Mouse (Mus musculus): ENCODE measurements around the gene Atg2a. TPM values are rescaled to one million over a fixed set of nuclear protein-coding genes. Genes with fewer than 3 reads are reported as not detected.
"Not testable (repeated sequence)": the region's sequence is repeated elsewhere in the genome, so short reads cannot be mapped to it uniquely, and the experiment has no call there.

Gene Atg2a
- polyA plus RNA-seq, 1 experiment from 2014 or later = 9.9 TPM

- Histone ChIP-seq H3K27ac (no peak overlapping the region), H3K4me3 (ENCODE audit: inconsistent target) (no peak overlapping the region), H3K79me2 (ENCODE audit: inconsistent target) (no peaks in the 10 kb centered on the region), H3K36me3 (ENCODE audit: inconsistent target) (no peaks in the 10 kb centered on the region)
- WGBS (ENCODE audit: missing documents) = 25% methylated on average over 5 of the region's 5 CpGs
Observed at GRCm38 (mm10) chr19:6304787-6305516, 63.5 kb downstream of the Atg2a start.

DNA sequence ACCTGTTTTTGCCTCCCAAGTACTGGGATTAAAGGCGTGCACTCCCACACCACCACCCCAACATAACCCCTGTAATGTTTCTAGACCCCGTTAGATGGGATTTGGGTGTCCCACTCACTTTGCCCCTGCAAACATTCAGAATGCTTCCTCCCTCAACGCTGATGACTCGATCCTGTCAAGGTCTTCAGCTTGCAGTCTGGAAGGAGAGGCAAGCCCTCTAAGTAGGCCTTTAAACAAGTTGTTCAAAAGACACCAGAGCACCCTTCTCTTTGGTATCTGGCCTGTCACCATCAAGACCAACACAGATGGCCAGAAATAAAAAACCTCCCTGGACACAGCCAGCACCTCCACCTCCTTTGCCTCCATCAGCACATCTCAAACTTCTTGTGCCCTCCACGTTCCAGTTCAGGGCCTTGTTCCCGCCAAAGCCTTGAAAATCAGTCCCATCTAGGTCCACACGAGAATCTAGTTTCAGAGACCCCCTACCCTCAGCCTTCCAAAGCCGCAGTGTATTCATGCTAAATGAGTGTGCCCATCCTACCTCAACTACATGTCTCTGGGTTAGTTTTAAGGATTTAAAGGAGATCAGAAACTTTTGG, 64.1 kb downstream of the Atg2a start:
- Histone ChIP-seq H3K4me3 (ENCODE audit: inconsistent target) (peak overlapping the region; percentile 17; the same call in 1 of the 2 replicates), H3K79me2 (ENCODE audit: inconsistent target) (no peaks in the 10 kb centered on the region), H3K36me3 (ENCODE audit: inconsistent target) (no peaks in the 10 kb centered on the region), H3K27ac (peak overlapping the region; percentile 29; the same call in 1 of the 2 replicates)
- WGBS (ENCODE audit: missing documents) = 79% methylated on average over 8 of the region's 8 CpGs

DNA sequence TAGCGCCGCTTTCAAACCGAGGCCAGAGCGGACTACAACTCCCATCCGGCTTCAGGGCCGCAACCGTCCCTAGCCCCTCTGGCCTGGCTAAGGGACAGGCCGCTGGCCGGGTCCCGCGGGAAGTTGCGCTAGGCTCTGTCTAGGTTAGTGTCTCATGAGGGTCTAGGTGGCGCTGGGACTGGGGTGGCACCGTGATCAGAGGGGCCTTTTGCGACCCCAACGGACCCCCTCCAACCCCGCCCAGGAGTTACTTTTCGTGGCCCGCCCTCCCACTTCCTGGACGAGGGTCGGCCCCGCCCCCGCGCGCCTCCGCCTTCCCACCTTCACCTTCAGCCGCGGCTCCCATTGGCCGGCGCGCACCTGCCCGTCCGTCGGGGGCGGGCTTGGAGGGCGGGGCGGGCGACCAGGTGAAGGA, 64.7 kb downstream of the Atg2a start, which contains the start of gene Cdc42bpg:
Gene Cdc42bpg, plus strand, starts transcription at position 320 of the 415 bp plus-strand sequence.
- H3K4me3 ChIP-seq (ENCODE audit: inconsistent target) = peak within 1 kb of the TSS; percentile 17
- no peaks in the 10 kb centered on the region for H3K36me3 ChIP-seq (ENCODE audit: inconsistent target)
- WGBS (ENCODE audit: missing documents) = 5% methylated on average over 28 of the region's 38 CpGs
- H3K79me2 ChIP-seq (ENCODE audit: inconsistent target) = no peaks in the 10 kb centered on the region
- H3K27ac ChIP-seq = peak within 1 kb of the TSS; percentile 29; the same call in 1 of the 2 replicates

DNA sequence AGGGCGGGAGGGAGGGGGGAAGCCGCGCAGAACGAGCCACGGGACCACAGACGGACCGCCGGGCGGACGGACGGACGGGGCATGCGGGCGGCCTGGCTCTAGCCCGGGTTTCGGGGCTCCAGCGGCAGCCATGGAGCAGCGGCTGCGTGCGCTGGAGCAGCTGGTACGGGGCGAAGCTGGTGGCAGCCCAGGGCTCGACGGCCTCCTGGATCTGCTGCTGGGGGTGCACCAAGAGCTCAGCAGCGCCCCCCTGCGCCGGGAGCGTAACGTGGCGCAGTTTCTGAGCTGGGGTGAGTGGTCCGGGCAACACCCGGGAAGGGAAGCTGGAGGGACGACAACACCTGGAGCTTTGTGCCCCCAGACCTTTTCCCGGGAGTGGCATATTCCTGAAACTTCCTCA, 65.1 kb downstream of the Atg2a start:
- Histone ChIP-seq H3K79me2 (ENCODE audit: inconsistent target) (no peaks in the 10 kb centered on the region), H3K36me3 (ENCODE audit: inconsistent target) (no peaks in the 10 kb centered on the region), H3K27ac (no peak overlapping the region), H3K4me3 (ENCODE audit: inconsistent target) (peak overlapping the region; percentile 16)
- WGBS (ENCODE audit: missing documents) = under 1% methylated on average over 28 of the region's 34 CpGs

DNA sequence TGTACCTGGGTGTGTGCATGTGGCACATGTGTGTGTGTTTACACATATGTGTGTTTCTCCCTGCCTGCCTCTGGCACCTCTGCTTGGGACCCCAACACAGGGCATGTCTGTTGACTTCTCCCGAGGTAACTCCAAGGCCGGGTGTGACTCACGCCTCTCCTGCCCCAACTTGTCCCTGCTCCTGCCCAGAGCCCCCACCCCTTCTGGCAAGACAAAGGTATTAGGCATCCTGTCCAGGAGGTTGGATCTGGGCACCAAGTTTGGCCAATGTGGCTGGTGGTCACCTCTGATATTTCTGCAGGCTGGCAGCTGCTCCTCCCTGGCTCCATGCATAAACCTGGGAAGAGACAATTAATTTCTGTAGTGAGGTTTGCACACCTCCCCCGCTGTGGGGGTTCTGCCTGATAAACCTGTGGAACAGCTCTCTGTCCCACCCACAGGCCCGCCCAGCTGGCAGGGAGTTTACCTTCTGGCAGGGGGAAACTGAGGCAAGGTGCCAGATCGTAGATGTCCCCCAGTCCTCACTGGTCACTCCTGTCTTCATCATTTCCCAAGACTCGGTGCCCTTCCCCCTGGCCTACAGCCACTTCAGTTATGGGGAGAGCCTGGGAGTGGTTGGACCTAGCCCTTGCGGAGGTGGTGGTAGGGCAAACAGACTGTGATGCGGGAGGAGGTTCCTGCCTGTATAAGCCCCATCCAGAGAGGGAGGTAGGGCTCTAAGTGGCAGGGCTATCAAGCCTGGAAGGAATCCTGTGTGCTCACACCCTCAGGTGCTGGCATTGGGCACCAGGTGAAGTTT, 66.5 kb downstream of the Atg2a start:
- H3K79me2 ChIP-seq (ENCODE audit: inconsistent target) = no peaks in the 10 kb centered on the region
- 95% methylated on average over 8 of the region's 9 CpGs for WGBS (ENCODE audit: missing documents)
- H3K27ac ChIP-seq = no peak overlapping the region
- no peaks in the 10 kb centered on the region for H3K36me3 ChIP-seq (ENCODE audit: inconsistent target)
- no peak overlapping the region for H3K4me3 ChIP-seq (ENCODE audit: inconsistent target)

DNA sequence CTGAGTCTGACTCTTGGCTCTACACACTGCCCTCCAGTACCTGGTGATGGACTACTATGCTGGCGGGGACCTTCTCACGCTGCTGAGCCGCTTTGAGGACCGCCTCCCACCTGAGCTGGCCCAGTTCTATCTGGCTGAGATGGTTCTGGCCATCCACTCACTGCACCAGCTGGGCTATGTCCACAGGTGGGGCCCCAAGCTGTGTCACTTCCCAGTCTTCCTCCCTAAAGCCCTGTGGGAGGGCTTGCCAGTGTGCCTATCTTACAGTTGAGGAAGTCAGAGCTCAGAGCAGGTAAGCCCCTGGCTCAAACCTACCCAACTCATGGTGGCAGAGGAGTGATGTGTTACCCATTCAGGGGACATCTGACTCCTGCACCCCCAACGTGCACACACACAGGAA, 68.7 kb downstream of the Atg2a start:
- H3K79me2 ChIP-seq (ENCODE audit: inconsistent target) = no peaks in the 10 kb centered on the region
- no peak overlapping the region for H3K4me3 ChIP-seq (ENCODE audit: inconsistent target)
- WGBS (ENCODE audit: missing documents) = 94% methylated on average over 5 of the region's 5 CpGs
- H3K27ac ChIP-seq = no peak overlapping the region
- no peaks in the 10 kb centered on the region for H3K36me3 ChIP-seq (ENCODE audit: inconsistent target)

DNA sequence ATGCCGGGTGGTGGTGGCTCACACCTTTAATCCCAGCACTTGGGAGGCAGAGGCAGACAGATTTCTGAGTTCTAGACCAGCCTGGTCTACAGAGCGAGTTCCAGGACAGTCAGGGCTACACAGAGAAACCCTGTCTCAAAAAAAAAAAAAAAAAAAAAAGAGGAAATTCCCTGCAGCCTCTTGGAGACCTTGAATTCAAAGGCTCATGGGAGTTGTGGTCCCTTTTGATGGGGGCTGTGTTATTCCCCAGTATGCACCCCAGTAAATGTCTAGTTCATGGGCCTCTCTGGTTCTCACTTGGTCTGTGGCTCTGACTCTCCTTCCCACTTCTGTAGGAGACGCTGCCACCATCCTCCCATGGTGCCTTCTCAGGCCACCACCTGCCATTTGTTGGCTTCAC, 70.3 kb downstream of the Atg2a start:
- H3K36me3 ChIP-seq (ENCODE audit: inconsistent target); H3K4me3 ChIP-seq (ENCODE audit: inconsistent target); H3K79me2 ChIP-seq (ENCODE audit: inconsistent target); H3K27ac ChIP-seq: not testable (repeated sequence)
- WGBS (ENCODE audit: missing documents) = 90% methylated on average over 3 of the region's 3 CpGs

Other genes with a start within 250 kb of the Atg2a start
- gene Capn1, start 225.8 kb upstream of the Atg2a start, polyA plus RNA-seq (2018) = 49.5 to 59.9 TPM (median 56.3 TPM) in 3 replicates
- gene Syvn1, start 195.1 kb upstream of the Atg2a start, polyA plus RNA-seq (2018) = 32.9 to 40.2 TPM (median 33.2 TPM) in 3 replicates
- gene Mrpl49, start 183.9 kb upstream of the Atg2a start, polyA plus RNA-seq (2018) = 21.9 to 37.4 TPM (median 33.3 TPM) in 3 replicates
- 767 to 1,640 TPM (median 1,335 TPM) in 3 replicates for gene Fau, start 183.8 kb upstream of the Atg2a start, polyA plus RNA-seq (2018)
- 4.0 to 21.8 TPM (median 18.1 TPM) in 3 replicates for gene Znhit2, start 180.5 kb upstream of the Atg2a start, polyA plus RNA-seq (2018)
- 4.6 to 21.1 TPM (median 17.5 TPM) in 3 replicates for gene Tm7sf2, start 173.3 kb upstream of the Atg2a start, polyA plus RNA-seq (2018)
- 20.2 to 48.8 TPM (median 37.7 TPM) in 3 replicates for gene Vps51, start 164.4 kb upstream of the Atg2a start, polyA plus RNA-seq (2018)
- not detected in 3 replicates for gene Tmem262, start 161.6 kb upstream of the Atg2a start, polyA plus RNA-seq (2018)
- gene Gm28374, start 159.4 kb upstream of the Atg2a start, polyA plus RNA-seq (2018) = 0.26 TPM in 1 of 3 replicates, not detected in the others
- 28.7 to 39.1 TPM (median 33.7 TPM) in 3 replicates for gene Zfpl1, start 156.7 kb upstream of the Atg2a start, polyA plus RNA-seq (2018)
- gene Cdca5, start 156.7 kb upstream of the Atg2a start, polyA plus RNA-seq (2018) = 1.4 to 7.1 TPM (median 2.5 TPM) in 3 replicates
- gene AC131692.1, start 147.2 kb upstream of the Atg2a start, polyA plus RNA-seq (2018) = 0.29 TPM in 1 of 3 replicates, not detected in the others
- gene Naaladl1, start 135.9 kb upstream of the Atg2a start, polyA plus RNA-seq (2018) = not detected in 3 replicates
- 1.4 to 11.0 TPM (median 6.6 TPM) in 3 replicates for gene Sac3d1, start 123.0 kb upstream of the Atg2a start, polyA plus RNA-seq (2018)
- 28.8 to 41.8 TPM (median 33.8 TPM) in 3 replicates for gene Snx15, start 113.4 kb upstream of the Atg2a start, polyA plus RNA-seq (2018)
- 5.7 to 15.6 TPM (median 5.9 TPM) in 3 replicates for gene Batf2, start 100.7 kb upstream of the Atg2a start, polyA plus RNA-seq (2018)
- gene Arl2, start 100.1 kb upstream of the Atg2a start, polyA plus RNA-seq (2018) = 24.6 to 32.9 TPM (median 27.4 TPM) in 3 replicates
- 0.11 TPM in 1 of 3 replicates, not detected in the others for gene Majin, start 57.3 kb upstream of the Atg2a start, polyA plus RNA-seq (2018)
- gene Gpha2, start 15.3 kb upstream of the Atg2a start, polyA plus RNA-seq (2018) = not detected in 3 replicates
- 11.2 to 16.0 TPM (median 14.6 TPM) in 3 replicates for gene Ppp2r5b, start 5.8 kb upstream of the Atg2a start, polyA plus RNA-seq (2018)
- 42.9 to 146 TPM (median 81.6 TPM) in 3 replicates for gene Ehd1, start 35.1 kb downstream of the Atg2a start, polyA plus RNA-seq (2018)
- gene Cdc42bpg, start 64.8 kb downstream of the Atg2a start, polyA plus RNA-seq (2018) = 1.3 to 3.5 TPM (median 2.8 TPM) in 3 replicates
- gene Men1, start 93.3 kb downstream of the Atg2a start, polyA plus RNA-seq (2018) = 16.4 to 22.0 TPM (median 21.4 TPM) in 3 replicates
- gene Map4k2, start 99.5 kb downstream of the Atg2a start, polyA plus RNA-seq (2018) = 6.8 to 15.8 TPM (median 8.5 TPM) in 3 replicates
- 95.2 to 156 TPM (median 120 TPM) in 3 replicates for gene Sf1, start 122.0 kb downstream of the Atg2a start, polyA plus RNA-seq (2018)
- 0.21 to 0.59 TPM (median 0.39 TPM) in 3 replicates for gene Pygm, start 142.7 kb downstream of the Atg2a start, polyA plus RNA-seq (2018)
- gene Rasgrp2, start 157.7 kb downstream of the Atg2a start, polyA plus RNA-seq (2018) = 5.2 to 12.2 TPM (median 11.4 TPM) in 3 replicates
- gene Nrxn2, start 177.1 kb downstream of the Atg2a start, polyA plus RNA-seq (2018) = not detected in 3 replicates

All from macrophage (primary cell).